Mouse (Mus musculus) neural tube, embryonic 11.5 days (tissue): ENCODE measurements at regions not wholly inside any gene's neighbourhood (a gene's known extent, or its start where the extent isn't known, plus 50 kb on each side); places are given as distances from the start of the nearest gene placed in this dataset.
A peak's percentile ranks its signal among the peaks of the same experiment; 100 is the strongest.

ENCODE experiments used
- ATAC-seq: fragments of 200-750 bp; cut with Nextera tagmentation; 2 replicates; pipeline ENCODE4 v1.8.0; 2017; ENCODE audit warnings: moderate number of reproducible peaks, mild to moderate bottlenecking, moderate TSS enrichment, moderate library complexity; ENCODE audit not compliant: insufficient read depth, low FRiP score, low TSS enrichment
- DNase-seq: peaks from one replicate; pipeline ENCODE4 v3.0.0-alpha.2; 2015; ENCODE audit warnings: low spot score
- H3K27ac ChIP-seq: fragments of 300-500 bp; sonication (generic); 2 replicates; pipeline ENCODE4 v1.5.1; 2014; ENCODE audit warnings: low read depth, mild to moderate bottlenecking, low read length
- H3K27me3 ChIP-seq: fragments of 300-500 bp; sonication (generic); 2 replicates; pipeline ENCODE4 v1.6.1; 2014; ENCODE audit warnings: mild to moderate bottlenecking, low read length, mixed read lengths; ENCODE audit not compliant: control insufficient read depth, insufficient read depth
- H3K36me3 ChIP-seq: fragments of 300-500 bp; sonication (generic); 2 replicates; pipeline ENCODE4 v1.6.1; 2014; ENCODE audit warnings: mild to moderate bottlenecking, low read length, moderate library complexity, mixed read lengths; ENCODE audit not compliant: control insufficient read depth, insufficient read depth
- H3K4me1 ChIP-seq: fragments of 300-500 bp; sonication (generic); 2 replicates; pipeline ENCODE4 v1.6.1; 2014; ENCODE audit warnings: low read length, mixed read lengths; ENCODE audit not compliant: control insufficient read depth, insufficient read depth
- H3K4me2 ChIP-seq: fragments of 300-500 bp; sonication (generic); 2 replicates; pipeline ENCODE4 v1.6.1; 2014; ENCODE audit warnings: low read depth, mild to moderate bottlenecking, moderate library complexity
- H3K4me3 ChIP-seq: fragments of 300-500 bp; sonication (generic); 2 replicates; pipeline ENCODE4 v1.5.1; 2014; ENCODE audit warnings: low read depth, low read length
- H3K9ac ChIP-seq: fragments of 300-500 bp; sonication (generic); 2 replicates; pipeline ENCODE4 v1.6.1; 2014; ENCODE audit warnings: mild to moderate bottlenecking, low read length
- H3K9me3 ChIP-seq: fragments of 300-500 bp; sonication (generic); 2 replicates; pipeline ENCODE4 v1.6.1; 2016; ENCODE audit warnings: low read length; ENCODE audit not compliant: control insufficient read depth
- WGBS: fragments of 180-500 bp; shearing (Covaris S2); extraction: QIAGEN DNeasy Blood & Tissue Kit; methylation state at CpG from one replicate; pipeline ENCODE4 v1.1.7; 2014; 5-methylcytosine and 5-hydroxymethylcytosine counted together

DNA sequence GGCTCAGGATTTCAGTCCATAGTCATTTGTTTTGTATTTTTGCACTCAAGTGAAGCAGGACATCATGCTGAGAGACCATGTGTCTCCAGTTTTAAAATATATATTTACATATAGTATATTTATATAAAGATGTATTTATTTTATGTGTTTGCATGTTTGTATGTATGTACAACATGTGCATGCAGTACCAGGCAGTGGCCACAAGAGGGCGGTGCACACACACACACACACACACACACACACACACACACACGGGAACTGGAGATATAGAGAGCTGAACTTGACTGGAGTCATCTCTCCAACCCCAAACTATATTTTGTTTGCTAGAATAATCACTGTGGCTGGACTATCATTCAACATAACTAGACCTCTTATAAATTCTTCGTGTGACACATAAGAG, 66.1 kb upstream of the Sec14l1 start:
- no peaks in the 10 kb centered on the region for H3K36me3 ChIP-seq
- H3K4me3 ChIP-seq = no peak overlapping the region
- no peaks in the 10 kb centered on the region for H3K27me3 ChIP-seq
- DNase-seq = no peak
- 83% methylated on average over 3 of the region's 3 CpGs for WGBS
- no peak overlapping the region for H3K4me2 ChIP-seq
- no peak overlapping the region for H3K27ac ChIP-seq
- ATAC-seq = no peak
- H3K9ac ChIP-seq = no peak overlapping the region
- no peaks in the 10 kb centered on the region for H3K4me1 ChIP-seq
- no peaks in the 10 kb centered on the region for H3K9me3 ChIP-seq

DNA sequence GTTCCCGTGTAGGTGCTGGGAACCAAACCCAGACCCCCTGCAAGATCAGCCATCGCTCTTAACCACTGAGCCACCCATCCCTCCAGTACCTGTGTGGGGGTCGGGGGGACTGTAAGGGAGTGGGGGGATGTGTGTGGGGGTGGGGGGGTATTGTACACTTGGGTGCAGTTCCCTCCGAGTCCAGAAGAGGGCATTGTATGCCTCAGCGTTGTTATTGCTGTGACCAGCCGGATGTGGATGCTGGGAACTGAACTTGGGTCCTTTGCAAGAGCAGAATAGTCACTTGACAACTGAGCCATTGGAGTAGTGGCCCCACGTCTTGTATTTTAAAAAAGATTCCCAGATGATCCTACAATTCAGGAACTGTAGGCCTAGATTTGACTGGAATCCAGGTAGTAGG, 64.2 kb upstream of the Sec14l1 start:
- no peak for ATAC-seq
- H3K4me1 ChIP-seq = no peaks in the 10 kb centered on the region
- 85% methylated on average over 7 of the region's 7 CpGs for WGBS

DNA sequence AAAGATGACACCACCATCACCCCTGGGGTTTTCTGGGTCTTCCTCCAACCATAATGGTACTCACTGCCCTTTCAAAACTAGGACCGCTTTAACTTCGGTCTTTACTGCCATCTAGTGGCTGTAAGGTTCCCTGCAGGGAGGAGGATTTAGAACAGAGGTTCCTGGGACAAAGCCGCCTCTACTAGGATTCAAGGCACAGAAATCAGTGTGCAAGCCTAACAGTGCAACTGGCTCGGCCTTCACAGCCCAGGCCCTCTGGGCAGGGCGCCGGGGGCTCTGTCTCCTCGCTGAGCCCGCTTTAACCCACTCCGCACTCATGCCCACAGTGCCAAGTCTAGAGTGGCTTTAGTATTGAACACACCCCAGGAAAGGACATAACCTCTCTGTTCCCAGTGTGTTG, 58.0 kb upstream of the Sec14l1 start:
- ATAC-seq (no peak), DNase-seq (peak; percentile 78)
- Histone ChIP-seq H3K36me3 (no peaks in the 10 kb centered on the region), H3K9me3 (no peaks in the 10 kb centered on the region), H3K27ac (no peak overlapping the region), H3K4me1 (peaks cover 9% of the 10 kb centered on the region), H3K4me3 (no peak overlapping the region), H3K27me3 (no peaks in the 10 kb centered on the region), H3K9ac (peak overlapping the region; percentile 23; the same call in 1 of the 2 replicates), H3K4me2 (no peak overlapping the region)
- WGBS = 16% methylated on average over 9 of the region's 9 CpGs

More for the DNA sequence above, 64.2 kb upstream of the Sec14l1 start:
- Histone ChIP-seq H3K36me3 (no peaks in the 10 kb centered on the region), H3K9ac (no peak overlapping the region), H3K27me3 (no peaks in the 10 kb centered on the region), H3K4me3 (no peak overlapping the region), H3K9me3 (no peaks in the 10 kb centered on the region), H3K4me2 (no peak overlapping the region), H3K27ac (no peak overlapping the region)
- DNase-seq = no peak

DNA sequence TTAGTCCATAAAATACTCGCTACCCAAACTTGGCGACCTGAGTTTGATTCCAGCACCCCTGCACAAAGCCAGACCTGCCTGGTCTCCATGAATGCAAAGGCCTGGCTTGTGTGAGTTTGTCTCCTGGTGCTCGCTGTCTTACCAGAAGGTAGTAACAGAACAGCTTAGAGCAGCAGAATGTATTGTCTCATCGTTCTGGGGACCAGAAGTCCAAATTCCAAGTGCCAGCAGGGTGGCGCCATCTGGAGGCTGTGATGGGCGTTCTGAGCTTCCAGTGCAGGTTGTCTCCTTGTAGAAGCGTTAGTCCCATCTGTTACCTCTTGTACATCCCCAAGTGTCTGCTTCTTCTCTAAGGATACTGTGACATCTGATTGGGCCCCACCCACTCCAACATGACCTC, 57.5 kb upstream of the Sec14l1 start:
- DNase-seq = peak; percentile 81
- no peak overlapping the region for H3K4me2 ChIP-seq
- no peak for ATAC-seq
- no peaks in the 10 kb centered on the region for H3K27me3 ChIP-seq
- 36% methylated on average over 7 of the region's 7 CpGs for WGBS
- H3K4me3 ChIP-seq = no peak overlapping the region
- no peak overlapping the region for H3K27ac ChIP-seq
- no peak overlapping the region for H3K9ac ChIP-seq
- no peaks in the 10 kb centered on the region for H3K9me3 ChIP-seq
- H3K4me1 ChIP-seq = peaks cover 9% of the 10 kb centered on the region
- H3K36me3 ChIP-seq = no peaks in the 10 kb centered on the region

DNA sequence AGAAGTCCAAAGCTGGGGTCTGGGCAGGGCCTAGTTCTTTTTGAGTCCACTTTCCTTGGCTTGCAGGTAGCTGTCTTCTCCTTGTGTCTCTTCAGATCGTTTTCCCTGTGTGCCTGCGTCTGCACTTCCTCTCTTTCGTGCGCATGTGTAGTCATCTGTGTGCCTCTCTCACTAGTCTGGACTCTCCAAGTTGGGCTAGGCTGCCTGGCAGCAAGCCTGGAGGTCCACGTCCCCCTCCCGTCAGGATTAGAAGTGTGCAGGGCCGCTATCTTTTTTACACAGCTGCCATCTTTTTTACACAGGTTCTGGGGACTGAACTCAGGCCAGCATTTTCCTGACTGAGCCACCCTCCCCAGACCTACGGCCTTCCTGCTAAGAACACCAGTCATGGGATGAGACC, 55.8 kb upstream of the Sec14l1 start:
- ATAC-seq = no peak
- H3K9ac ChIP-seq = no peak overlapping the region

DNA sequence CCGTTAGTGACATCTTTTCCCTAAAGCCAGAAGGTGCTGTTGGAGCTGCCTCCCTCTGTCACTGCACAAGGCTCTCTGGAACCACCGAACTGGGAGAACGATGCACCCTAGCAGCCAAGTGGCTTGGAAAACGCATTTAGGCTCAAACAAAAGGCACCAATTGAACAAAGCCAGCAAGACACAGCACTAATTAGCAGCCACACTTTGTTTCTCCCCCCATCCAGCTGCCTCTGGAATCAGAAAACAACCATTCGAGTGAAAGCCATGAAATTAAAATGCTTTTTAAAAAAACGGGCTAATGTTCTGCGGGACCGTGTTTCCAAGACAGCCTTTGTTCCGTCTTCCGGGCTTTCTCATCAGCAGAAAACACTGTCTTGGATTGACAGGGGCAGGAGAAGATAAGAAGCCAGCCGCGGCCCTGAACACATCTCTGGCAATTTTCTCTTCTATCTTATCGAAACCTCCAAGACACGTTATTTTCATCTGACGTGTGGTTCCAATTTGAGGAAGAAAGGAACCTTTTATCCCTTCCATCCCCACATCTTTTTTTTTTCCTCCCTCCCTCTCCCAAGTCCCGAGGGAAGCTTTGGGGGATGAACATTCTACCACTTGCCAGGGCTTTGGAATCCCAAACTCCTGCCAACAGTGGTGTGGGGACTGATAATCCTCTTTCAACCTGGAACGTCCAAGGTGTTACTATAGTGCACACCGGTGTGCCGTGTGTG, 54.8 kb upstream of the Sec14l1 start:
- H3K4me2 ChIP-seq = peak overlapping the region; percentile 13; the same call in 1 of the 2 replicates
- no peak overlapping the region for H3K9ac ChIP-seq
- DNase-seq (peak; percentile 53), ATAC-seq (no peak)
- H3K9me3 ChIP-seq = no peaks in the 10 kb centered on the region
- H3K4me3 ChIP-seq = no peak overlapping the region
- H3K27ac ChIP-seq = 0 out of 2 replicates have a peak overlapping the region, but pooled peaks have one; percentile 21
- H3K27me3 ChIP-seq = no peaks in the 10 kb centered on the region
- 9% methylated on average over 19 of the region's 19 CpGs for WGBS
- H3K4me1 ChIP-seq = peaks cover 13% of the 10 kb centered on the region
- H3K36me3 ChIP-seq = no peaks in the 10 kb centered on the region

More for the DNA sequence above, 55.8 kb upstream of the Sec14l1 start:
- no peak for DNase-seq
- Histone ChIP-seq H3K4me2 (no peak overlapping the region), H3K9me3 (no peaks in the 10 kb centered on the region), H3K27me3 (no peaks in the 10 kb centered on the region), H3K36me3 (no peaks in the 10 kb centered on the region), H3K27ac (no peak overlapping the region), H3K4me1 (peaks cover 13% of the 10 kb centered on the region), H3K4me3 (no peak overlapping the region)
- 79% methylated on average over 8 of the region's 8 CpGs for WGBS

DNA sequence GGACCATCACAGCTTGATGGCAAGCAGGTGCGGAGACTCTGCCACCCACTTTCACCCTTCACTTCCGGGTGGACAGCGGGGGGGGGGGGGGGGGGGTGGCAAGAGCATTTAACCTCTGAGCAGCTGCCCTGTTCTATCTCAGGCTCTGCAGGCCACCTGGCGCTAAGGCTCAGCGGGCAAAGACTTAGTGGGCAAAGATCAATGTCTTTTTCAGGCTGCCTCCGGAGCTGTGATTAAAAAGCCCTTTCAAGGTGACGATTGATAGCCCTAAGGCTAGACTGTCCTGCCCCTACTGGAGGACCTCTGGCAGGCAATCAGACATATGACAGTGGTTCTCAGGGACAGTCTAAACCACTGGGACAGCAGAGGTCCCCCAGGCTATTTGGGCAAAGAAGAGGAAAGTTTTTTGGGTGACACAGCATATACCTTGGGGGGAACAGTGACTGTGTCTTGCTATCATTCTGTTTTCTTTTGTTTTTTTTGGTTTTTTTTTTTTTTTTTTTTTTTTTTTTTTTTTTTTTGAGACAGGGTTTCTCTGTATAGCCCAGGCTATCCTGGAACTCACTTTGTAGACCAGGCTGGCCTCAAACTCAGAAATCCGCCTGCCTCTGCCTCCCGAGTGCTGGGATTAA, 54.1 kb upstream of the Sec14l1 start:
- DNase-seq = peak; percentile 45
- WGBS = 26% methylated on average over 8 of the region's 9 CpGs
- H3K27ac ChIP-seq = no peak overlapping the region

DNA sequence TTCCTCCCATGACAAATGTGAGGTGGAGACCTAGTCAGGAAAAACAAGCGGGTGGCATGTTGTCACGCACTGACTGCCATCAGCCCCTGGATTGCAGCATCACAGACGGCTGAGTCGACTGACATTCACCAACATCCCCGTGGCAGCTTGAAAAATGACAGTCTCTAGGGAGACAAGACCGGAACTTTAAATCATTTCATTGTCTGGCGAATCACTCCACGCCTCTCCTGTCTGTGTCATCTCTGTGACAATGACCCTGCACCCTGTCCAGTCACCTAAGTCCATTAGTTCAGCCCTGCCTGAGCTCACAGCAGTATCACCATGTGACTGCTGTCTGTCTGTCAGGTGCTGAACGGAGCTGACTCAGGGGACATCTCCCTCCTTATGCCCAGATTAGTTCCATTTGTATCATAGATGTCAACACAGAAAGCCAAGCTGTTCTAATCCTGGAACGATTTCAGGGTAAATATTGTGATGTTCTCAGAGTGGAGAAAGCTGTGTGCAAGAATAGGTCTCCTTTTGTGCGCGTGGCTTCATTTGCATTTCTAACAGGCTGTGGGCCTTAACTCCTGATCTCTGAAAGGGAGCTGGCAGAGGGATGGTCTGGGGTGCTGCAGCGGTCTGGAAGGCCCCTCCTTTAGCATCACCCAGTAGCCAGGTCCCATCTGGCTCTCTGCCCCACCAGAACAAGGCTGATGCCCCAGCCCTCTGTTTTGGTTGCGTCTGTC, 52.0 kb upstream of the Sec14l1 start:
- WGBS = 46% methylated on average over 14 of the region's 14 CpGs
- Histone ChIP-seq H3K4me3 (no peak overlapping the region), H3K27me3 (no peaks in the 10 kb centered on the region), H3K36me3 (no peaks in the 10 kb centered on the region), H3K9me3 (no peaks in the 10 kb centered on the region), H3K4me2 (no peak overlapping the region), H3K4me1 (peaks cover 13% of the 10 kb centered on the region), H3K9ac (no peak overlapping the region), H3K27ac (peak overlapping the region; percentile 44; the same call in 1 of the 2 replicates)
- ATAC-seq = 0 out of 2 replicates have a peak, but pooled peaks have one; percentile 53
- no peak for DNase-seq

More for the DNA sequence above, 54.1 kb upstream of the Sec14l1 start:
- ATAC-seq = 0 out of 2 replicates have a peak, but pooled peaks have one; percentile 18
- H3K36me3 ChIP-seq = no peaks in the 10 kb centered on the region
- no peak overlapping the region for H3K4me3 ChIP-seq
- H3K9ac ChIP-seq = no peak overlapping the region
- H3K27me3 ChIP-seq = no peaks in the 10 kb centered on the region
- H3K4me1 ChIP-seq = peaks cover 13% of the 10 kb centered on the region
- no peaks in the 10 kb centered on the region for H3K9me3 ChIP-seq
- H3K4me2 ChIP-seq = peak overlapping the region; percentile 13; the same call in 1 of the 2 replicates
